Mouse (Mus musculus): ENCODE measurements around the gene Fam50b. TPM values are rescaled to one million over a fixed set of nuclear protein-coding genes. Genes with fewer than 3 reads are reported as not detected.

The Fam50b gene
- not detected in 2 replicates for polyA plus RNA-seq (2015; fragmentation: Nextera tagmentation; extraction: Ambion mirVana)

GRCm38 (mm10) chr13:34734686-34735085 lies at the start of gene Fam50b:
Gene Fam50b, plus strand, starts transcription at chr13:34734850.

Other genes starting within 250 kb of the Fam50b start
- 15.4 and 18.2 TPM in 2 replicates for gene Pxdc1, start 81.4 kb upstream of the Fam50b start, polyA plus RNA-seq (2015; fragmentation: Nextera tagmentation; extraction: Ambion mirVana)
- 54.5 and 59.2 TPM in 2 replicates for gene Prpf4b, start 140.5 kb downstream of the Fam50b start, polyA plus RNA-seq (2015; fragmentation: Nextera tagmentation; extraction: Ambion mirVana)
- 1.2 and 1.4 TPM in 2 replicates for gene Fam217a, start 189.5 kb downstream of the Fam50b start, polyA plus RNA-seq (2015; fragmentation: Nextera tagmentation; extraction: Ambion mirVana)
- gene 4933417A18Rik, start 189.6 kb downstream of the Fam50b start, polyA plus RNA-seq (2015; fragmentation: Nextera tagmentation; extraction: Ambion mirVana), result not detected in 2 replicates
- 0.85 and 0.98 TPM in 2 replicates for gene Eci3, start 229.0 kb downstream of the Fam50b start, polyA plus RNA-seq (2015; fragmentation: Nextera tagmentation; extraction: Ambion mirVana)